Mouse (Mus musculus): ENCODE results near the gene Erich2.

- TF ChIP-seq CTCF (IDR thresholded peaks at IDR 0.05; ENCODE audit: insufficient read depth, low read depth, low read length) = no peak
- TF ChIP-seq POLR2A (IDR thresholded peaks at IDR 0.05; ENCODE audit: insufficient read depth, low read depth, low read length) = peak; percentile 40; the same call in 1 of the 2 replicates
These were observed 53.4 kb downstream of the Erich2 start for GRCm38 (mm10) chr2:70562011-70562491.

Data from olfactory bulb, adult 2 months (tissue).